Mouse (Mus musculus): Measurements from ENCODE around the gene Clip3.

The Clip3 gene

GRCm38 (mm10) chr7:30291215-30292131 lies at the start of gene Clip3:
Gene Clip3, plus strand, starts transcription at chr7:30291728.
- in situ Hi-C loops (cut with MboI; ENCODE audit: low pct_unique_long_range_greater_than_20kb in 1 of 2, low sequenced_read_pairs in 2 of 2, unreplicated experiment in 1 of 2) = no loop called here

GRCm38 (mm10) chr7:30251956-30252954 lies 39.3 kb upstream of the Clip3 start:
- in situ Hi-C loops (cut with MboI; ENCODE audit: low pct_unique_long_range_greater_than_20kb in 1 of 2, low sequenced_read_pairs in 2 of 2, unreplicated experiment in 1 of 2) = no loop called here

- in situ Hi-C loops (cut with MboI; ENCODE audit: low pct_unique_long_range_greater_than_20kb in 1 of 2, low sequenced_read_pairs in 2 of 2, unreplicated experiment in 1 of 2) = no loop called here
Measured at GRCm38 (mm10) chr7:30265041-30265440, 26.5 kb upstream of the Clip3 start.

- in situ Hi-C loops (cut with MboI; ENCODE audit: low pct_unique_long_range_greater_than_20kb in 1 of 2, low sequenced_read_pairs in 2 of 2, unreplicated experiment in 1 of 2) = no loop called here
Measured at GRCm38 (mm10) chr7:30265531-30265930, 26.0 kb upstream of the Clip3 start.

- in situ Hi-C loops (cut with MboI; ENCODE audit: low pct_unique_long_range_greater_than_20kb in 1 of 2, low sequenced_read_pairs in 2 of 2, unreplicated experiment in 1 of 2) = no loop called here
Measured at GRCm38 (mm10) chr7:30265935-30266334, 25.6 kb upstream of the Clip3 start.

GRCm38 (mm10) chr7:30266780-30267179 lies 24.7 kb upstream of the Clip3 start:
- in situ Hi-C loops (cut with MboI; ENCODE audit: low pct_unique_long_range_greater_than_20kb in 1 of 2, low sequenced_read_pairs in 2 of 2, unreplicated experiment in 1 of 2) = no loop called here

GRCm38 (mm10) chr7:30269641-30270040 lies 21.9 kb upstream of the Clip3 start:
- in situ Hi-C loops (cut with MboI; ENCODE audit: low pct_unique_long_range_greater_than_20kb in 1 of 2, low sequenced_read_pairs in 2 of 2, unreplicated experiment in 1 of 2) = no loop called here

- in situ Hi-C loops (cut with MboI; ENCODE audit: low pct_unique_long_range_greater_than_20kb in 1 of 2, low sequenced_read_pairs in 2 of 2, unreplicated experiment in 1 of 2) = no loop called here
Measured at GRCm38 (mm10) chr7:30274383-30274782, 17.1 kb upstream of the Clip3 start.

- in situ Hi-C loops (cut with MboI; ENCODE audit: low pct_unique_long_range_greater_than_20kb in 1 of 2, low sequenced_read_pairs in 2 of 2, unreplicated experiment in 1 of 2) = no loop called here
Measured at GRCm38 (mm10) chr7:30278911-30279310, 12.6 kb upstream of the Clip3 start.

GRCm38 (mm10) chr7:30279536-30279935 lies 12.0 kb upstream of the Clip3 start:
- in situ Hi-C loops (cut with MboI; ENCODE audit: low pct_unique_long_range_greater_than_20kb in 1 of 2, low sequenced_read_pairs in 2 of 2, unreplicated experiment in 1 of 2) = no loop called here

GRCm38 (mm10) chr7:30279951-30280669 lies 11.4 kb upstream of the Clip3 start, which contains the start of the genes Thap8 and Wdr62:
Gene Thap8, plus strand, starts transcription at chr7:30280094.
Gene Wdr62, minus strand, starts transcription at chr7:30280419.
- in situ Hi-C loops (cut with MboI; ENCODE audit: low pct_unique_long_range_greater_than_20kb in 1 of 2, low sequenced_read_pairs in 2 of 2, unreplicated experiment in 1 of 2) = no loop called here

GRCm38 (mm10) chr7:30280670-30281138 lies 10.8 kb upstream of the Clip3 start:
- in situ Hi-C loops (cut with MboI; ENCODE audit: low pct_unique_long_range_greater_than_20kb in 1 of 2, low sequenced_read_pairs in 2 of 2, unreplicated experiment in 1 of 2) = no loop called here

- in situ Hi-C loops (cut with MboI; ENCODE audit: low pct_unique_long_range_greater_than_20kb in 1 of 2, low sequenced_read_pairs in 2 of 2, unreplicated experiment in 1 of 2) = no loop called here
Measured at GRCm38 (mm10) chr7:30281522-30281921, 10.0 kb upstream of the Clip3 start.

GRCm38 (mm10) chr7:30282740-30283139 lies 8.8 kb upstream of the Clip3 start:
- in situ Hi-C loops (cut with MboI; ENCODE audit: low pct_unique_long_range_greater_than_20kb in 1 of 2, low sequenced_read_pairs in 2 of 2, unreplicated experiment in 1 of 2) = no loop called here

GRCm38 (mm10) chr7:30286701-30287410 lies 4.7 kb upstream of the Clip3 start:
- in situ Hi-C loops (cut with MboI; ENCODE audit: low pct_unique_long_range_greater_than_20kb in 1 of 2, low sequenced_read_pairs in 2 of 2, unreplicated experiment in 1 of 2) = no loop called here

GRCm38 (mm10) chr7:30288046-30288445 lies 3.5 kb upstream of the Clip3 start:
- in situ Hi-C loops (cut with MboI; ENCODE audit: low pct_unique_long_range_greater_than_20kb in 1 of 2, low sequenced_read_pairs in 2 of 2, unreplicated experiment in 1 of 2) = no loop called here

- in situ Hi-C loops (cut with MboI; ENCODE audit: low pct_unique_long_range_greater_than_20kb in 1 of 2, low sequenced_read_pairs in 2 of 2, unreplicated experiment in 1 of 2) = no loop called here
Measured at GRCm38 (mm10) chr7:30289071-30289713, 2.3 kb upstream of the Clip3 start.

Measured in mouse embryonic stem cell (cell line).